Mouse (Mus musculus): ENCODE results near the gene Erp44.

- TF ChIP-seq CTCF (IDR thresholded peaks at IDR 0.05; ENCODE audit: extremely low read depth, insufficient read depth, insufficient read length, insufficient replicate concordance) = no peak
- no peak for TF ChIP-seq POLR2A (IDR thresholded peaks at IDR 0.05; ENCODE audit: low read depth, low read length)
These were observed 97.1 kb downstream of the Erp44 start for GRCm38 (mm10) chr4:48182115-48182806.
